Mouse (Mus musculus) left cerebral cortex, postnatal 25 days (tissue): Measurements from ENCODE around the gene Slc22a23. TPM values are rescaled to one million over a fixed set of nuclear protein-coding genes. Genes with fewer than 3 reads are reported as not detected.

Source experiments
- DNase-seq, 2 experiments: peaks; one replicate each; pipeline ENCODE4 v3.0.0; 2022; ENCODE audit warnings: low spot score in 2 of 2, mixed read lengths in 1 of 2
- intact Hi-C: fragments of 180-260 bp; cut with DNase I; formaldehyde crosslinking; loops from one replicate; pipeline ENCODE4 v1.15.1; 2025
- total RNA-seq, 2 experiments: library from RNA; stranded (reverse); gene quantifications; 2 replicates each; pipeline ENCODE4 v1.2.3; 2021

The Slc22a23 gene
- total RNA-seq, 2 experiments from 2014 or later, result 58.9 to 59.3 TPM

DNA sequence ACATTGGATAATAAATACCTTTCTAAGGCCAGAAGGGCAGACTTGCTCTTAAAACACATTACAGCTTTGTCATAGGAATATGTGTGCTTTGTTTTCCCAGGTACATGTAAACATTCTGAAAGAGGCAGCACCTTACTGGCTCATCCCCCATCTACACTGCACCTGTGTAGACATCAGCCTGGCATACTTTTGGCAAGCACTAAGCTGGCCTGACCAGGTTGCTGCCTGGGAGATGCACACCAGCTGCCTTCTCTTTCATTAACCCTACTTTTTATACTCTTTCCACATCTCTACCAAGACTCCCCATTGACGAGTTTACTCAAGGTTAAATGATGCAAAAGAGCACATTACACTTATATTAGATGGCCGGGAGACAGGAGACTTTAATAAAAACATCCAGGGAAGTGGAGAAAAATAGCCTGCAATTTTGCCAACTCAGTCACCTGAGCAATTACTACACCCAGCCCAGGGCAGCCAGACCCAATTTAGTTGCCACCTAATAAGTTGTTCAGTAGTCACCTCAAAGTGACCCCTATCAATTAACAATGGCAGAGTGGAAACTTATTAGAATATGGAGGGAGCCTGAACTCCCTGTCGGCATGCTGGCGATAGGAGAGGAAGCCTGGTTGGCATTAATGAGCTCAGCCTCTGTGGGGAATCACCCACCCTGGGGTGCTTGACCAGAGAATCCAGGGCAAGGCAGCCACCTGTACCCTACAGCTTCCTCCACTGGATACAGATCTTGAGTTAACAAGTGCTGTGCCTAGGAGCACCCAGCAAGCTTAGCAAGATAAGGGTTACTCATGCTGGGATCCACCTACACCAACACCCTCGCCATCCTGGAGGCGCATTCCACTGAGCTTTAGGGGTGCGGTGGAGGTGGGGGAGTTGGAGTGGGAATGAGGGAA is 37.0 kb downstream of the Slc22a23 start:
- no peak for DNase-seq
- intact Hi-C loops, result no loop called here

GRCm38 (mm10) chr13:34305964-34306671 is 38.9 kb downstream of the Slc22a23 start:
- intact Hi-C loops, result no loop called here
- DNase-seq, result no peak

DNA sequence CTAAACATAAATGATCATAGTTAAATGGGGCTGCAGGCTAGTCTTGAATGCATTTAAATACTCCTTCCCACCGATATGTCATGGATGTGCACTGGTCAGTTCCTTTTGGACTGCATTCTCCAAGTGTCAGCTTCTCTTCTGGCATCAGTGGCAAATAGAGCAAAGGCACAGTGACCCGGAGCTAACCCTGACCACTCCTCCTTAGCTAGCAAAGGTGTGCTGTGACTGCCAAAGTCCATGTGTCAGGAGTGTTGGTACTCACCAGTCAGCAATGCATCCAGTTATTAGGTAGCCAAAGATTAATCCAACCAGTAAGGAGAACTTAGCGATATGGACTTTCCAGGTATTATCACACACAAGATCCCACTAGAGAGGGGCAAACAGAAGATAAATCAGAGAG is 40.1 kb downstream of the Slc22a23 start:
- intact Hi-C loops, result no loop called here
- DNase-seq, result no peak

- intact Hi-C loops, result no loop called here
- DNase-seq, result no peak
These were observed 41.5 kb downstream of the Slc22a23 start for GRCm38 (mm10) chr13:34303386-34304016.

GRCm38 (mm10) chr13:34301585-34301984 is 43.4 kb downstream of the Slc22a23 start:
- intact Hi-C loops, result no loop called here
- no peak for DNase-seq

- intact Hi-C loops, result loop anchor here (5.0 kb wide), 1 partner anchor 43 kb away; no protein-coding TSS in a partner anchor
- no peak for DNase-seq
These were observed 45.3 kb downstream of the Slc22a23 start for GRCm38 (mm10) chr13:34299351-34300333.

DNA sequence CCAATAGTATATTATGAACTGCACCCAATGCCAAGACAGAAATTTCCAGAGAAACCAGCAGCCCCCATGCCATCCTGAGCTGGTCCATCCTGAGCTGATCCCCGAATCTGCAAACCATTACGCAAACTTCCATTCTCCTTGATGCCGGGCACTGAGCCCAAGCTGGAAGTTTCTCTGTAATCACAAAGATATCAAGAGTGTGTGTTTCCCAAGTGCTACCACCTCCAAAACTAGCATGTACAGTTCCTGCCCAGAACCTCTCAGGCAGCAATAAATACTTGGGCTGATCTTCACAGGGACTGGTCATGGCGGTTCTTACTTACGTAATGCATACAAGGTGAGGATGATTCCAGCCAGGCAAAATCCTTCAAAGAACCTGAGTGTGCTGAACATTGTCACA is 46.3 kb downstream of the Slc22a23 start:
- intact Hi-C loops, result loop anchor here (5.0 kb wide), 1 partner anchor 44 kb away; no protein-coding TSS in a partner anchor
- no peak for DNase-seq

GRCm38 (mm10) chr13:34298061-34298460 is 46.9 kb downstream of the Slc22a23 start:
- intact Hi-C loops, result loop anchor here (5.0 kb wide), 1 partner anchor 44 kb away; no protein-coding TSS in a partner anchor
- DNase-seq, result no peak

GRCm38 (mm10) chr13:34295787-34296435 is 49.1 kb downstream of the Slc22a23 start:
- intact Hi-C loops, result loop anchor here (5.0 kb wide), 1 partner anchor 46 kb away; no protein-coding TSS in a partner anchor
- peak; percentile 49 to 86 for DNase-seq

DNA sequence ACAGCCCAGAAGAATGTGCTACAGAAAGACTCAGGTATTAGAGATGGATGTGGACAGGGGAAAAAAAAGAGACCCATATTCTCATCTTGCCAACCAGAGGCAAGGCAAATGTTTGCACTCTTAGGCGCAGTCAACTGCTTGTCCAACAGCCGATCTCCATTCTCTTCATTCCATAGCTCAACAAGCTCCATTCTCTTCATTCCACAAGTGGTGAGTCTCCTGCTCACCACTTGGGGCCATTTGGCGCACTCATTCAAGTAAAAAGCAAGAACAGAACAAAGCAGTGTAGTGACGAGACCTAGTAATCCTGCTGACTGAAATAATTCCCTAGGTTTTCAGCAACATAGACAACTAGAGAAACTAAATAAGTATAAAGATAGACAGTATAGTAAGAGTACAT is 50.8 kb downstream of the Slc22a23 start:
- intact Hi-C loops, result no loop called here
- no peak for DNase-seq

DNA sequence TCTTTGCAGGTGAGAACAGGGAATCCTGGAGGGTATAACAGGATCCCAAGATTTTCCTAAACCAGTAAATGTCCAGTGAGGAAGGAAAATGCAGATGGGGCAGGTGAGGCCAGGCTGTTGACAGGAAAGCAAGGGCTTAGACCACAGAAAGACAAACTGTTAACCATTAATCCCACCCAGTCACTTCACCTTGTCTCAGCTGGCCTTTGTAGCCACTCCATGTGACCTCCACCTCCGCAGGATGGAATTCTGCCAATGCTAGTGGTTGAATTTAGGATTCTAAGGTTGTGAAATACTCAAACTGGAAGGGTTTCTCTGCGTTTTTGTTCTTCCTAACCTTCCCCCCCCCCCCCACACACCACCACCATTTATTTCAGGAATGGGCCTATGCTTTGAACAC is 52.9 kb downstream of the Slc22a23 start:
- DNase-seq, result no peak
- intact Hi-C loops, result no loop called here

- no peak for DNase-seq
- intact Hi-C loops, result no loop called here
These were observed 54.6 kb downstream of the Slc22a23 start for GRCm38 (mm10) chr13:34290346-34290745.

GRCm38 (mm10) chr13:34289567-34289966 is 55.4 kb downstream of the Slc22a23 start:
- intact Hi-C loops, result no loop called here
- DNase-seq, result peak in 1 of 2 experiments; percentile 78

- intact Hi-C loops, result no loop called here
- DNase-seq, result no peak
These were observed 56.9 kb downstream of the Slc22a23 start for GRCm38 (mm10) chr13:34288129-34288528.

GRCm38 (mm10) chr13:34287601-34288083 is 57.3 kb downstream of the Slc22a23 start:
- intact Hi-C loops, result no loop called here
- no peak for DNase-seq

DNA sequence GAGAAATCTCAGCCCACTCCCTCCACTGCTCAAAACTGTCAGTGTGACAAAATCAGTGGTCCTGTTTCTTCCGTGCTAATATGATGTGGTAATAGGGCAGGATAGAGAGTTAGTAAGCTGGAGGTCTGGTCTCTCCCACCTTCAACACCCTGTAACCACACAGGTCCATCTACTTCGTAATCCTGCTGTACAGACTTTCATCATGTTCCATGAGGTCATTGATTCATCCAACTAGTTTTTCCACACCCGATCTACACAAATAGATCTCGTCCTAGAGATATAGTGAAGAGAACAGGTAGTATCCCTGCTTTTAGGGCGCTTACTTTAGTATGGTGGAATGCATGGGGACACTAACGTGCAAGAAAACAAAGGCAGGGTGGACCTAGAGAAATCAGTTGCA is 63.6 kb downstream of the Slc22a23 start:
- no peak for DNase-seq

DNA sequence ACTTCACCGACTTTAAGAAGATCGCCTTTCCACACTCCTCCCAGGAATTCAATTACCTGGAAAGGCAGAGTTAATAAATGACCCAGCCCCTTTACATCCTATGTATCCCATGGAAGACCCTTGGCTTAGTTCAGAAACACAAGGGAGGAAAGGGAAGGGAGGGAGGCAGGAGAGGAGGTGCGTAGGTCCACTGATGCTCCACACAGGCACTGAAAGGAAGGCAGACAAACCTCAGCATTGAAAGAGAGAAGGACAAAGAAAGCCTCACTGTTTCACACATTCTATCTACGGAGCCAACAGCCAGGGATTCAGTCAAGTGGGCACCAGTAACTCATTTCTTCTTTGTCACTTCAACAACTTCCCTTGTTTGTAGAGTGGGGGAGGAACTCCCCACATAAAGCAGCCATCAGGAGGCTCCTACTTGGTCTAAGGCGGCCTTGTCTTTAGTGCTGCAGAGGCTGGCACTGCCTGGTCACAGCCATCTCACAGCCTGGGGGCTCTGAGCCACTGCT is 66.2 kb downstream of the Slc22a23 start:
- intact Hi-C loops, result no loop called here
- DNase-seq, result peak in 1 of 2 experiments; percentile 71

More for the DNA sequence above, 63.6 kb downstream of the Slc22a23 start:
- intact Hi-C loops, result no loop called here

DNA sequence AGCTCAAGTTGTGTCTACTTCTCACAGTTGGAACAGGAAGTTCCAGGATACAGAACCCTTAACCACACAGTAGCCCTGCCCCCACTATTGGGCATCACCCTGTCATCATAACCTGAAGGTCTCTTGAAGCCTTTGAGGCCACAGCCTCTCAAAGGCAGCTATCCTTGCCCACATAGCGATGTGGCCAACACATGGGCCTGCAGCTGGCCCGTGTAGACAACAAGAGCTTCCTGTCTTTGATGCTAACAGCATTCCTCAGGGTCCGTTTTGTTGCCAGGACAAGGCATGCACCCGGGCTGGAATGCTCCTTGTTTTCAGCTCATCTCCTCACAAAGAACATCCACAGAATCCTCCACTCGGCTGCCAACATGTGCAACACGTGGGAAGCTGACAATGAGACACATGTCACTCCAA is 66.7 kb downstream of the Slc22a23 start:
- intact Hi-C loops, result no loop called here
- DNase-seq, result no peak
